Mouse (Mus musculus) ovary, postnatal 14 days (tissue): ENCODE data around the gene Rcor2.

Source experiments
- DNase-seq: peaks from one replicate; pipeline ENCODE4 v3.0.0; 2022; ENCODE audit warnings: low spot score

The Rcor2 gene

GRCm38 (mm10) chr19:7265478-7266191, 1.5 kb upstream of the Rcor2 start:
- DNase-seq, result no peak

GRCm38 (mm10) chr19:7266421-7266831, 699 bp upstream of the Rcor2 start:
- DNase-seq, result no peak

GRCm38 (mm10) chr19:7267781-7268721, 926 bp downstream of the Rcor2 start:
- peak; percentile 78 for DNase-seq

GRCm38 (mm10) chr19:7268722-7269090, 1.6 kb downstream of the Rcor2 start:
- DNase-seq, result peak; percentile 80

- no peak for DNase-seq
Measured at GRCm38 (mm10) chr19:7269290-7270044, 2.3 kb downstream of the Rcor2 start.

GRCm38 (mm10) chr19:7273486-7273885, 6.4 kb downstream of the Rcor2 start:
- DNase-seq, result no peak

- DNase-seq, result no peak
Measured at GRCm38 (mm10) chr19:7274326-7274990, 7.3 kb downstream of the Rcor2 start.

- DNase-seq, result no peak
Measured at GRCm38 (mm10) chr19:7275131-7275789, 8.1 kb downstream of the Rcor2 start.

GRCm38 (mm10) chr19:7276053-7276659, 9.0 kb downstream of the Rcor2 start:
- DNase-seq, result no peak

GRCm38 (mm10) chr19:7276796-7277195, 9.7 kb downstream of the Rcor2 start:
- no peak for DNase-seq

GRCm38 (mm10) chr19:7278200-7278906, 11.2 kb downstream of the Rcor2 start:
- DNase-seq, result no peak

- DNase-seq, result no peak
Measured at GRCm38 (mm10) chr19:7279114-7279513, 12.0 kb downstream of the Rcor2 start.

GRCm38 (mm10) chr19:7280557-7281330, 13.6 kb downstream of the Rcor2 start:
- DNase-seq, result no peak

- no peak for DNase-seq
Measured at GRCm38 (mm10) chr19:7286563-7287315, 19.6 kb downstream of the Rcor2 start.

- no peak for DNase-seq
Measured at GRCm38 (mm10) chr19:7288288-7288687, 21.2 kb downstream of the Rcor2 start.

- no peak for DNase-seq
Measured at GRCm38 (mm10) chr19:7289767-7290166, 22.6 kb downstream of the Rcor2 start.

GRCm38 (mm10) chr19:7291958-7292709, 25.0 kb downstream of the Rcor2 start:
- no peak for DNase-seq
